Mouse (Mus musculus) retina, postnatal 7 days (tissue): Measurements from ENCODE around the gene Wnt10a.
"Not testable (repeated sequence)": the region's sequence is repeated elsewhere in the genome, so short reads cannot be mapped to it uniquely, and the experiment has no call there.

Experiments used
- DNase-seq: peaks from one replicate; pipeline ENCODE4 v3.0.0-alpha.2; 2012; ENCODE audit warnings: low read depth, low spot score

Gene Wnt10a

DNA sequence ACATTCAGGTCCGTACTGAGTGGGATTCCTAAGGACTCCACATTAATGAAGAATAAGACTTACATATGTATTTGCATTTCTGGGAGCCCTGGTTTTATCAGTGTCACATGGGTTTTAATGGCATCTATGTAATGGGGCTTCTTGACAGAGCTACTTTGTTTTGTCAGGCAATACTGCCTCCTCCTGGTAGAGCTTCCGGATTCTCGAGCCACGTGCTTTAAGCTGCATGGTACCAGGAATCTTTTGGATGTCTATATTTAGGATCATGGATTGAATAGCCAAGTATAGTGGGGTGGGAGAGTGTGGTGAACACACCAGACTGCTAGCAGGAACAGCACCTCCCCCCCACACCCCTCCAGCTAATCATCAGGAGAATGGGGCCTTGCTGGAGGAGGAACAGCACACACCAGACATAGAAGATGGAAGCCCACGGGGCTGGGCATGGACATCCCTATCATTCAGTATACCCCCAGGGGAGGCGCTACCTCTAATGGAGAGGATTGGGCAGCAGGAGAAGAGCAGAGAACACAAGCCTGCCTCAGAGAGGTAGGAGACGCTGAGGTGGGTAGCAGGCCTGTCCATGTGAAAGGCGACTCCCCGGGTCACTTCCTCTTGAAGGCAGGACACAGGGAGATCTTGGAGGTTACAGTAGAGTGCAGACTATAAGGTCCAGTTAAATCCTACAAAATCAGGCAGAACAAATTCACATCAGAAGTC, 23.8 kb downstream of the Wnt10a start:
- DNase-seq: no peak

DNA sequence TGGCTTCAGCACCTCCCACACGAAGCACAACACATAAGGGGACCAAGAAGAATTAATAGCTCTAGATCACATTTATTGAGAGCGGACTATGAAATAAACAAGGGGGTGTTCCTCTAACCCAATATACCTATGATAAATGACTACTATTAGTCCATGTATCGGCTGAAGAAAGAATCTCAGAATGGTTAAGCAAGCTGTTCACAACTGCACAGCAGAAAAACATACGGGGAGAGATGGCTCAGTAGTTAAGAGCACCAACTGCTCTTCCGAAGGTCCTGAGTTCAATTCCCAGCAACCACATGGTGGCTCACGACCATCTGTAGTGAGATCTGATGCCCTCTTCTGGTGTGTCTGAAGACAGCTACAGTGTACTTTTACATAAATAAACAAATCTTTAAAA, 24.6 kb downstream of the Wnt10a start:
- not testable (repeated sequence) for DNase-seq

DNA sequence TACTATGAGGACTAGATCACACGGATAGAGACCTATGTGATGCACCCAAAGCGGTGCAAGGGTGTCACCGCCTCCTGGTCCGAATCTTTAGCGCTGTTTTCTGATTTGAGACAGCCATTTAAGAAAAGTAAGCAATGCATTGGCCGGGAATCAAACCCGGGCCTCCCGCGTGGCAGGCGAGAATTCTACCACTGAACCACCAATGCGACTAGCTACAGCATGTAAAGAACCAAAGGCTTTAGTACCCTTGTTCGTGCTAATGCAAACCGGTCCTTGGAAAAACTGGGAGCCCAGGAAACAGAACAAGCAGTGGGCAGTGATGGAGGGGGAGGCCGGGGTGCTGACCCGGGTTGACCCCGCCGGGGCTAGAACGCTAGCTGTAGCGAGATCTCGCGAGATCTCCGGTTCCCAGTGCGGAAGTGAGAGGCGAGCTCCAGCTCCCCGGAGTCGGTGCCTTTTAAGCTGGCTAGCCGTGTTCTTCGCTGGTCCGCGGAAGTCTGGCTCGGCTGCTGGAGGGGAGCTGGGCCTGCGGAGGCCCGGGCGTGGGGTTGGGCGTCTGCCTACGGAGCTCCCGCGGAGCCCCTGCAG, 25.4 kb downstream of the Wnt10a start:
- peak; percentile 86 for DNase-seq

DNA sequence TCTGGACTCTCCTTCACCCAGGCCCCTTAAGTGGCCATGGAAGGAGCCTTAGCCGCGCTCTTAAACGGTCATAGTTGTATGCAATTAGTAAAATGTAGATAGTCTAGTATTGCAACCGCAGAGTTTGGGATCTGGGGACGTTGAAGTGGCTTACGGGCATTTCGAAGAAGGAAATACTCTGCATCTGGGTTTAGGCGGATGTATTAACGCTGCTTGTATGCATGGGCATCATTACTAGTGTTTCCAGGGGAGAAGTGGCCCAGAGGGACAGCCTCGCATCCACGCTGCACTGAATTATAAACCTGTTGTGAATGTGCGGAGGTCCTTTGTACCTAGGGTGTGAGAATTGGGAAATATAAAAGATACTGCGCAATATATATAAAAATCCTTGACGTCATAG, 25.9 kb downstream of the Wnt10a start:
- DNase-seq: no peak

GRCm38 (mm10) chr1:74818509-74818908, 27.2 kb downstream of the Wnt10a start:
- DNase-seq: no peak

DNA sequence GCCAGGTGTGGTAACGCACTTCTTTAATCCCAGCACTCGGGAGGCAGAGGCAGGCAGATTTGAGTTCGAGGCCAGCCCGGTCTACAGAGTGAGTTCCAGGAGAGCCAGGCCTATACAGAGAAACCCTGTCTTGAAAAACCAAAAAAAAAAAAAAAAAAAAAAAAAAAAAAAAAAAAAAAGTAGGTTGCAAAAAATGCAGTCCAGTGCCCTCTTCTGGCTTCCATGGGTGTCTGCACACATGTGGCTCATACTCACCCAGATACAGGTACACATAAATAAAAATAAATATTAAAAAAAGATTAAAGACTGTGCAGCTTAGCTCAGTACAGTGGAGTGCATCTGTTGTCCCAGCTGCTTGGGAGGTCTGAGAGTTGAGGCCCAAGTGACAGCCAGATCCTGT, 32.3 kb downstream of the Wnt10a start:
- DNase-seq: not testable (repeated sequence)

- no peak for DNase-seq
Measured at GRCm38 (mm10) chr1:74824518-74825302, 33.4 kb downstream of the Wnt10a start.

DNA sequence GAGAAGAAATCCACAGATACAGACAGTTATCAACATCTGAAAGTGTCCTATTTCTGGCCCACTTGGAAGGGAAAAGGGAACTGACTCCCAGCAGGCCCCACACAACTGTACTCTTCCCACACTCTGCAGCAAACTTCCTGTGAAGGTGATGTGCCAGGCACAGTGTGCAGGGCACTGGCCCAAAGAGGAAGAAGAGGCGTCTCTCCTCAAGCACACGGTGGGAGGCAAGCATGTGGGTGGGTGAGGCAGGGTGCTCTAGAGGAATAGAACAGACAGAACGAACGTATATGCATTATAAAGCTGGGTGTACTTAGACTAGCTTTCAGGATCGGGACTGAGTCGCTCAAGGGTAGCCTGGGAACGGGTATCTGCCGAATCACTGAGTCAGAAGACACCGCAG, 38.7 kb downstream of the Wnt10a start:
- no peak for DNase-seq

- DNase-seq: no peak
Measured at GRCm38 (mm10) chr1:74833255-74833654, 41.9 kb downstream of the Wnt10a start.

DNA sequence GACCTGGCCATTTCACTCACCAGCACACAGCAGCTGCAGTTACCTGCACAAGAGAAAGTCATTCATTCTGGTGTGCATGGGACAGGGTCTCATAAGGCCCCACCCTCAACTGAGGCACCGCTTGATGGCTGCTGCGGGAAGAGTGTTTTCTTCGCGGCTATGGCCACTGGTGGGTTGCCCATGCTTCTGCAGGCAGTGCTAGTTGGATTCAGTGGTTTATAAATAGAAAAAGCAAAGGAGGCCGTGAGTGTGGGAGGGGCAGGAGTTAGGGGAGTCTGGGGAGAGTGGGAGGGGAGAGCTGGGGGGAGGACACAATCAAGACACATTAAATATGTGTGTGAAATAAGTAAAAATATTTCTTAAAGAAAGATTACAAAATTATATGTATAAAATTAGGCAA, 51.8 kb downstream of the Wnt10a start:
- no peak for DNase-seq

DNA sequence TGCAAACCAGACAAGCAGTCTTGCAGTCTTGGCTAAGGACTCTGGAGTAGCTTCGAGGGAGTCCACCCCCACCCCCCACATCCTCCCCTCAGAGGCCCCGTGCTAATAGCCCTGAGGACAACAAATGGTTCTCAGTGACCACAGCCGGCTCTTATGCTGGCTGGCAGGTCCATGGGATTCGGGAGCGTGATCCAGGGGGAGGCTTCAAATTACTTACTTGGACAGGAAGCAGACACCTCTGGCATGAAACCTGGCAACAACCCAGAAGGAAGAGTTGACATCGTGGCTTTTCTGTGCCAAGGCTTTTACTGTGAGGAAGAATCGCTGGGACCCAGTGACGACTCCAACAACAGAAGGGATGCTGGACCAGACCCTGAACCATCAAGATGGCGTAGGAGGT, 55.0 kb downstream of the Wnt10a start:
- no peak for DNase-seq

DNA sequence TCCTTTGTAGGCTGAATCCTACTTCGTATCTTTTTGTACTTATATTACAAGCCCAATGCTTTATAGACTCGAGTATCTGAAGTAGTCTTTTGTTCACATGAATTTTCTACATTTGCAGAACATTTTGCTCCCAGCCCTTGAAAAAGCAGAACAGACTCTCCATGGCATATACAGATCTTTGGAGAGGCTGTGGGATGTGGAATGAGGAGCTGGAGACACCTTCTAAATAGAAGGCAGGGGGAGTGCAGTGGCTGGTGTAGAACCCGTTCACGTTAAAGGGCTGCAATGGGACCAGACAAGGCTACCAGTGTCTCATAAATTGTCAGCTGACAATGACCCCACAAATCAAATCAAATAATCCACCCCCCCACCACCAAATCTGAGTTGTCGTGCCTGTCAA, 57.6 kb downstream of the Wnt10a start:
- no peak for DNase-seq

GRCm38 (mm10) chr1:74850251-74850650, 58.9 kb downstream of the Wnt10a start:
- no peak for DNase-seq

GRCm38 (mm10) chr1:74851001-74851775, 59.9 kb downstream of the Wnt10a start:
- no peak for DNase-seq
